Mouse (Mus musculus) CD4-positive, CD25-positive, alpha-beta regulatory T cell (primary cell): ENCODE results near the gene 4921524J17Rik. TPM values are rescaled to one million over a fixed set of nuclear protein-coding genes. Genes with fewer than 3 reads are reported as not detected.

Source experiments
- polyA plus RNA-seq: library from polyadenylated mRNA; unstranded; fragments of 100-300 nt; shearing (Covaris generic); gene quantifications from one replicate; pipeline ENCODE4 v1.2.1, GENCODE M21; 2017

The 4921524J17Rik gene
- polyA plus RNA-seq = 45.6 TPM

DNA sequence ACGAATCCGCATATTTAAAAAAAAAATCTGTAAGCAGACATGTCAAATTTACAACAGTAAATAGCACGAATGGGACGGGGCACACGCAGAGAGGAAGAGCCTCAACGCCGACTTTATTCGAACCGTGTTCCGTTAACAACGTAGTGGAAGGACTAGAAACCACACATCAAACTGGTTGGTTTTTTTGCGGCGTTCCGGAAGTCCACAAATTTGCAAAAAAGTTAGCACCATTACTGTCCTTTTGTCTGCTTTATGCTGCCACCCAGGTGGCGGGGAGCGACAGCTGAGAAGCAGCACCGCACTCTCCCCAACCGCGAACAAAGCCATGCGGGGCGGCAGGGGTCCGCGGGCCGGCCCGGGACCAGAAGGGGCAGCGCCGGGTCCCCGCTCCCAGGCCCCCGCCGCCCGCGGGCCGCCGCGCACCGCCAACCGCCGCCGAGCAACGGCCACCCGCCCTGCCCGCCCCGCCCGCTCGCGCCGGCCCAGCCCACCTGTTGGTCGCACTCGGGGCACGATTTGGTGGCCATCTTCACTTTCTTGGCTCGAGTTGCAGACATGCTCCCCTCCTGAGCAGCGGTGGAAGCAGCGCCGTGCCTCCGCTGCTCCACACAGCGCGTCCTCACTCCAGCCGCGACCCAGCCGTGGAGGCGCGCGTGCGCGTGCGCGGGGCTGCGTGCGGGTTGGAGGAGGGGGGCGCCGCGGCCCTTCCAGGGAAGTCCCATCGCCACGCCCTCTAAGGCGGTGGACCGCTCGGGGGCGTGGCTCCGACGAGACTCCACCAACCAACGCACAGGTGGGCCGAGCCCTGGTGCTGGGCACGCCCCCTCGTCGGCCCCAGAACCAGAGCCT is at the start of gene 4921524J17Rik:
TSS of gene 4921524J17Rik (minus strand) at position 666 of the 849 bp plus-strand sequence.

DNA sequence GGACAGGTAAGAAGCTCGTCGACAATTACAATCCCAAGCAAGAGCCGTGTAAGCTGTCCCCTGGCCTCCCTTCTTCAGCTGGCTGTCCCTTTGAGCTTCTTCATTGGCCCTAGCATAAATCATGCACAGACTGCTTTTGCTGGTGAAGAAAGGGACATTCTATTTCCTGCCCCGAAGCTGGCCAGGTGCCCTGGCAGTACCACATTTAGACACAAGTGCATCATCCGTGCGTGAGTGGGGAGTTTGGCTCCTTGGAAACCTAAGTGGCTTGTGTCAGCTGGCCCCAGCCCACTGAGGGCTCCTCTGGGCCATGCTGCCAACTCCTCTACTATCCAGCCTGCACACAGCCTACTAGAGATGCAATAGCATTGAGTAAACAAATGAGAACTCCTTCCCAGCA is 46.4 kb downstream of the 4921524J17Rik start, which contains the start of gene Mylk3:
TSS of gene Mylk3 (minus strand) at position 141 of the 400 bp plus-strand sequence.

Other genes with a start within 250 kb of the 4921524J17Rik start
- not detected for gene Olfr371, start 206.8 kb downstream of the 4921524J17Rik start, polyA plus RNA-seq
- gene Orc6, start 133.2 kb downstream of the 4921524J17Rik start, polyA plus RNA-seq = 24.0 TPM
- gene Vps35, start 133.0 kb downstream of the 4921524J17Rik start, polyA plus RNA-seq = 101 TPM
- not detected for gene Mylk3, start 46.5 kb downstream of the 4921524J17Rik start, polyA plus RNA-seq
- gene Gpt2, start 59.7 kb upstream of the 4921524J17Rik start, polyA plus RNA-seq = 0.87 TPM
- 228 TPM for gene Dnaja2, start 122.5 kb upstream of the 4921524J17Rik start, polyA plus RNA-seq